Mouse (Mus musculus) MEL-GATA-1-ER (cell line): ENCODE data around the gene Kif13a.
A peak's percentile ranks its signal among the peaks of the same experiment; 100 is the strongest.

ENCODE experiments used
- DNase-seq: peaks from one replicate; pipeline ENCODE4 v3.0.0-alpha.2; 2012; ENCODE audit warnings: low read depth; ENCODE audit errors: extremely low read depth

The Kif13a gene

GRCm38 (mm10) chr13:46786064-46786561 is 143.6 kb downstream of the Kif13a start:
- no peak for DNase-seq

GRCm38 (mm10) chr13:46780379-46780778 is 149.3 kb downstream of the Kif13a start:
- no peak for DNase-seq

GRCm38 (mm10) chr13:46779831-46780230 is 149.8 kb downstream of the Kif13a start:
- DNase-seq: no peak

GRCm38 (mm10) chr13:46777461-46777860 is 152.2 kb downstream of the Kif13a start:
- DNase-seq: no peak

- no peak for DNase-seq
These were observed 152.9 kb downstream of the Kif13a start for GRCm38 (mm10) chr13:46776636-46777305.

GRCm38 (mm10) chr13:46774998-46775397 is 154.7 kb downstream of the Kif13a start:
- DNase-seq: peak; percentile 26

- DNase-seq: no peak
These were observed 157.1 kb downstream of the Kif13a start for GRCm38 (mm10) chr13:46772581-46772980.

- DNase-seq: no peak
These were observed 164.3 kb downstream of the Kif13a start for GRCm38 (mm10) chr13:46765361-46765760.

GRCm38 (mm10) chr13:46763210-46763609 is 166.5 kb downstream of the Kif13a start:
- DNase-seq: no peak

- DNase-seq: no peak
These were observed 168.7 kb downstream of the Kif13a start for GRCm38 (mm10) chr13:46760921-46761320.

GRCm38 (mm10) chr13:46759281-46759809 is 170.3 kb downstream of the Kif13a start:
- DNase-seq: no peak

GRCm38 (mm10) chr13:46758627-46759026 is 171.0 kb downstream of the Kif13a start:
- DNase-seq: no peak

- DNase-seq: no peak
These were observed 171.7 kb downstream of the Kif13a start for GRCm38 (mm10) chr13:46757946-46758345.

GRCm38 (mm10) chr13:46753294-46753693 is 176.4 kb downstream of the Kif13a start:
- no peak for DNase-seq

- DNase-seq: no peak
These were observed 177.0 kb downstream of the Kif13a start for GRCm38 (mm10) chr13:46752566-46753229.

- no peak for DNase-seq
These were observed 181.4 kb downstream of the Kif13a start for GRCm38 (mm10) chr13:46748138-46748873.

GRCm38 (mm10) chr13:46743821-46744220 is 185.8 kb downstream of the Kif13a start:
- no peak for DNase-seq

GRCm38 (mm10) chr13:46742367-46742766 is 187.3 kb downstream of the Kif13a start:
- no peak for DNase-seq

GRCm38 (mm10) chr13:46739426-46739825 is 190.2 kb downstream of the Kif13a start:
- DNase-seq: no peak

- no peak for DNase-seq
These were observed 192.2 kb downstream of the Kif13a start for GRCm38 (mm10) chr13:46737482-46737881.

GRCm38 (mm10) chr13:46736479-46736865 is 193.2 kb downstream of the Kif13a start:
- no peak for DNase-seq
